Mouse (Mus musculus): ENCODE measurements around the gene Zcchc3. TPM values are rescaled to one million over a fixed set of nuclear protein-coding genes. Genes with fewer than 3 reads are reported as not detected.
"Not testable (repeated sequence)": the region's sequence is repeated elsewhere in the genome, so short reads cannot be mapped to it uniquely, and the experiment has no call there.

Gene Zcchc3
- 10 to 100 TPM in 2 of 4 experiments, 1 to 10 TPM in 2; 9.1 to 10.4 (median 9.9) TPM for total RNA-seq (2022)

DNA sequence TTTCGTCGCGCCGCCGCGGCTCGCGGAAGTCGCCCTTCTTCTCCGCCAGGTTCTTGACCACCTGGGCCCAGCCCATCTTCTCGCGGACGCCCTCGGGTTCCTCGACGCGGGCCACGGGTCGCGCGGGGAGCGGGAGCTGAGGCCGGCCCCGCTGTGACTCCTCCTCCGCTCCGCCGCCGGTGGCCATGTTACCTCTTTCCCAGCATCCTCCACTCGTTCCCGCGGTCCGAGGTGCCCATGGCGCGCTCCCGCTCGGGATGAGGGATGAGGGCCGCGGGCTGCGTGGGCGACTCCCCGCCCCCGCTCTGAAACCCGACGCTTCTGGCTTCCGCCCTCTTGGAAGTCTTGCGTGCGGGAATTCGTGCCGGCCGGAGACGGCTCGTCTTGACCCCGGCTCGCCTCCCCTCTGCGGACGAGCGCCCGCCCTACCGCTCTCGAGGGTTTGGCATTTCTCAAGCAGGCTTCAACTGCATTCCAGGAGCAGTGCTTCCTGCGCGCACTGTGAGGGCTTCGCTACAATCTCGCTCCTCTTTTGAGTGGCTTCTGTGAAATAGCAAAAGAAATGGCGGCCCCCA is at the start of gene Zcchc3:
TSS of gene Zcchc3 (minus strand) at position 437 of the 575 bp plus-strand sequence.
- peak; percentile 85 to 86 for DNase-seq (ENCODE audit: low spot score in 2 of 2)

- no peak for DNase-seq (ENCODE audit: low spot score in 2 of 2)
Observed at GRCm38 (mm10) chr2:152459241-152459640, 44.4 kb upstream of the Zcchc3 start.

DNA sequence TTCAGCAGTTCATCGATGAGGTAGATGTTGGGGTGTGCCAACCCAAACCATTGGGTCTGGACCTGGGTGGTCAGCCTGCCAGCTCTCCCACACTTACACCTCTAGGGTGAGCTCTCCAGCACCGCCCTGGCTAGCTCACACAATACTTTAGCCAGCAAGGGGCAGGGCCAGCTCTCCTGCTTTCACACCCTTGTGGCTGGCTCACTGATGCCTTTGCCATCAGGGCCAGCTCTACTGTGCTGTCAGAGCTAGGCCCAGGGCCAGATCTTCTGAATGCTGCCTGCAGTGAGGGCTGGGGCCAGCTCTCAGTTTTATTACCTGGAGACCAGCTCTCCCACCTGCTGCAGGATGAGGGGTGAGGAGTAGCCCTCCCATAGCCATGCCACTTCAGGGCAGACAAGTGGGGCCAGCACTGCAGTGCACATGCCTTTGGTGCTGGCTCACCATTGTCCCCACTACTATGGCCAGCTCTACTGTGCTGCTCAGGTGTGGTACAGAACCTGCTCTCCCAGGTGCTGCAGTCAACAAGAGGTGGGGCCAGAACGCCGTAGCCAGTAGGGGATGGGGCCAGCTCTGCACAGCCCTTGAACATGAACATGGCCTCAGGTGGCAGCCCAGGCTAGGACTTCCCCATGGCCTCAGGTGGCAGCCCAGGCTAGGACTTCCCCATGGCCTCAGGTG is 37.4 kb upstream of the Zcchc3 start:
- DNase-seq (ENCODE audit: low spot score in 2 of 2), result no peak

DNA sequence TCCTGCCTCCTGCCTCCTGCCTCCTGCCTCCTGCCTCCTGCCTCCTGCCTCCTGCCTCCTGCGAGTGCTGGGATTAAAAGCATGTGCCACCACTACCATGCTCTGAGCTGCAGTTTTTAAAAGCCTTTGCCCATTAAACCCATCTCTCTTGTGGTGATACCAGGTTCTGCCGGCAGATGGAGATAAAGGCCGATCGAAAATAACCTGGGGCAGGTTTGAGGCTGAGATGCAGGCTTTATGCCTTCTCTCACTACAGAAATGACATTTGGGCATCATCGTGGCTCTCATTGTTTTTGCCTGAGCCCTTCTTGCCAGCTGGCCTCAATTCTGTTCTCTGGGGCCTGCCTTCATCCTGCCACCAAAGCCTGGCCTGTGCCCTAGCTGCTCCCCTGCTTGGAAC is 35.4 kb upstream of the Zcchc3 start:
- peak in 1 of 2 experiments; percentile 71 for DNase-seq (ENCODE audit: low spot score in 2 of 2)

GRCm38 (mm10) chr2:152447461-152447860 is 32.6 kb upstream of the Zcchc3 start:
- DNase-seq (ENCODE audit: low spot score in 2 of 2), result no peak

DNA sequence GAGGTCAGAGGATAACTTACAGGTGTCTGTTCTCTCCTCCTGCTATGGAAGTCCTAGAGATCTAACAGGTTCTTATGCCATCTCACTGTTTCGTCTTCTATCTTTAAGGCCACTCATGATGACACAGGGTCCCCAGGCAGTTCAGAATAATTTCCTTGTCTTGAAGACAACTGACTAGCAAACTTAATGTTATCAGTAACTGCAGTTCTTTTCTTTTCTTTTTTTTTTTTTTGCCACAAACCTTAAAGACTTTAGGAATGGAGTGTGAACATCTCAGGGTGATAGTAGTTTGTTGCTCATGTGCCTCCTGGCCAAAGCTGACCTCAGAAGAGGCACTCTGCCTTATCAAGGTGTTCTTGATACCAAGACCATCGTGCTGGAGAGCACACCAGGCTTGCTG is 31.8 kb upstream of the Zcchc3 start:
- DNase-seq (ENCODE audit: low spot score in 2 of 2), result no peak

- DNase-seq (ENCODE audit: low spot score in 2 of 2), result peak in 1 of 2 experiments; percentile 49
Observed at GRCm38 (mm10) chr2:152443281-152443680, 28.5 kb upstream of the Zcchc3 start.

GRCm38 (mm10) chr2:152442322-152442721 is 27.5 kb upstream of the Zcchc3 start:
- DNase-seq (ENCODE audit: low spot score in 2 of 2), result no peak

- no peak for DNase-seq (ENCODE audit: low spot score in 2 of 2)
Observed at GRCm38 (mm10) chr2:152439833-152440232, 25.0 kb upstream of the Zcchc3 start.

DNA sequence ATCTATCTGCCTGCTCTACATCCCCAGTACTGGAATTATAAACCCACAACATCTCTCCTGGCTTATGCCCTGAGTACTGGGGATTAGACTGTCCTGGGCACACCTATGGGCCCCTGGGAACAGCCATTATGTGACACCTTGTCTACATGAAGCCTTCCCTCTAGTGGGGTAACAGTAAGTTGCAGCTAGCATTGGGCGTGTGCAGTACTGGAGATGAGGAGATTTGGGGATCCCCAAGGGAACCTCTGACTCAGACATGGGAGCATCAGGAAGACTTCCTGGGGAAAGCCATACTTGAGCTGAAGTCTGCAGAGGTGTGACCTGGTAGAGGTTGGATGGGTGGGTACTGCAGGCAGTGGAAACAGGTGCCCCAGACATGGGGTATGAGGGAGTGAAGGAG is 24.1 kb upstream of the Zcchc3 start:
- DNase-seq (ENCODE audit: low spot score in 2 of 2), result no peak

GRCm38 (mm10) chr2:152436983-152437860 is 22.4 kb upstream of the Zcchc3 start:
- DNase-seq (ENCODE audit: low spot score in 2 of 2), result peak; percentile 61 to 82

GRCm38 (mm10) chr2:152436405-152436901 is 21.6 kb upstream of the Zcchc3 start:
- DNase-seq (ENCODE audit: low spot score in 2 of 2), result no peak

DNA sequence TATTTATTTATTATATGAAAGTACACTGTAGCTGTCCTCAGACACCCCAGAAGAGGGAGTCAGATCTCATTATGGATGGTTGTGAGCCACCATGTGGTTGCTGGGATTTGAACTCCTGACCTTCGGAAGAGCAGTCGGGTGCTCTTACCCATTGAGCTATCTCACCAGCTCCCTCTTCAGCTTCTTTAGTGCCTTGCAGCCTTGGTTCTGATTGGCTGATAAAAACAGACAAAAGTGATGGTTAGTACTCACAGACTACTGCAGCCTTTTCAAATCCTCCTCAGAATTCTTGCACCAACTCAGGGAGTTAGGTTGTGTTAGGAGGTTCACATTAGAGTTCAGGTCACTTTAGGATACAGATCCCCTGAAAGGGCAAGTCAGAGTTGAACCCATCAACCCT is 13.7 kb upstream of the Zcchc3 start:
- not testable (repeated sequence) for DNase-seq (ENCODE audit: low spot score in 2 of 2)

DNA sequence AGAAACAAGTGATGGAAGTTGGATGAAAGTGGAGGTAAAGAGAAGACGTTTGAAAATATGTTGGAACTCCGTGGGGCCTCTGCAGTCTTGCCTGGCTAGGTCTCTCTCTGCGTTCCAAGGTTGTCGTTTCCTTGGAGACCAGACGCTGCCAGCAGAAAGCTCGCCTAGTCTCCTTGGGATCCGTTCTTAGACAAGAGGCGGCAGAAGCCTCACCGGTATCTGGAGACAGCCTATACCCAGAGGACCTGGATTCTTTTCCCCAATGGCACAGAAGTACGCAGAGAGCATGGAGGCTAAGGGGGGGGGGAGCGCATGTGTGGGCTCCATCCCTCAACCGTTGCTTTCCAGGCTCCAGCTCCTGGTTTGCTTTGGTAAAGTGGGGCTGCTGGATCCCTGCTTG is 12.7 kb upstream of the Zcchc3 start:
- DNase-seq (ENCODE audit: low spot score in 2 of 2), result peak in 1 of 2 experiments; percentile 28

GRCm38 (mm10) chr2:152415786-152416185 is 959 bp upstream of the Zcchc3 start:
- no peak for DNase-seq (ENCODE audit: low spot score in 2 of 2)

DNA sequence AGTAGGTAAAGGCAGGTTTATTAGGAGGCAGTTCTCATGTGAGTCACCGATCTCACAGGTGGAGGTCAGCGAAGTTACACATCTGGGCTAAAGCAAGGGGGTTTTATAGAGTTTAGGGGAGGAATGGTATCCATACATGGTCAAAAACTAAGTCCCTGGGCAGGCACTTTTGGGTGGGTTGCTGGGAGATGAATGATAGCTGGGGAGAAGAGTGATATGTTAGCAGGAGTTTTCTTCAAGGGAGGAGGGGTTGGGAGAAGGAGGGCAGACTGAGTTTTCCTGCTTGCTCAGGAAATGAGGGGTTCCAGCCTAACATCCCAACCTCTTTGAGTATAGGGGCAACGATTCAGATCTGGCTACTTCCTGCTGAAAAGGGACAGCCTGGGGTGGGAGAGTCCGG is 460 bp upstream of the Zcchc3 start, which contains the start of gene 6820408C15Rik:
TSS of gene 6820408C15Rik (plus strand) at position 301 of the 400 bp plus-strand sequence.
- no peak for DNase-seq (ENCODE audit: low spot score in 2 of 2)

DNA sequence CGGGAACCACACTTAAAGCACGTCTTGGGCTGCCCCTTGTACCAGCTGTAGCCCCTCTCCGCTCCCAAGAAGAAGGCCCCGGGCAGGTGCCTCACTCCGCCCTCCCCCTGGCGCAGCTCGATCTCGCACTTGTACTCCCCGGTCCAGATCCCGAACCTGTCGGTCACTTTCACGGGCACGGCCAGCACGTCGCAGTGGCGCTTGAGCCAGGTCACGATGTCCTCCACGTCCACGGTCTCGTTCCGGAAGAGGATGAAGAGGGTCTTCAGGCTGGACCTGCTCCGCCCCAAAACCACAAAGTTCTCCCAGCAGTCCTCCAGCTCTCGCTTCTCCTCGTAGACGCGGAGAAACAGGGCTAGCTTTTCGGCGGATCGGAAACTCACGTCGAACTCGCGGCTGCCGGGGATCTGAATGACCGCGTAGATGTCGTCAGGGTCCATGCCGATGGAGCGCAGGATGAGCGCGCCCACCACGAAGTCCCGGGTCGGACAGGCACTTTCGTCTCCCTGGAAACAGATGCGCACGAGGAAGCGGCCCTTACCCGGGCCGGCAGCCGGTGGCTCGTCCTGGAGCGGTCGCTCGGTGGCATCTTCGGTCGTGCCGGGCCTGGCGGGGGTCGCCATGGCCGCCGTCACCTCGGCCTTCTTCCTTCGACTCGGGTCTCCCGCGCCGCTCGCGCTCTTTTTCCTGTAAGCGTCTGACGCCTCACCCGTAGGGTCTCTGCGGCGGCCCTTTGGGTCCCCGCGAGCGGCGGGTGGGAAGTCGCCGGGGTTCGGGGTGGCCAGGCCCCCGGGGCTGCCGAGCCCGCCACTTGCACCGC is 852 bp downstream of the Zcchc3 start:
- DNase-seq (ENCODE audit: low spot score in 2 of 2), result peak in 1 of 2 experiments; percentile 31

- DNase-seq (ENCODE audit: low spot score in 2 of 2), result no peak
Observed at GRCm38 (mm10) chr2:152413158-152413764, 1.6 kb downstream of the Zcchc3 start.

DNA sequence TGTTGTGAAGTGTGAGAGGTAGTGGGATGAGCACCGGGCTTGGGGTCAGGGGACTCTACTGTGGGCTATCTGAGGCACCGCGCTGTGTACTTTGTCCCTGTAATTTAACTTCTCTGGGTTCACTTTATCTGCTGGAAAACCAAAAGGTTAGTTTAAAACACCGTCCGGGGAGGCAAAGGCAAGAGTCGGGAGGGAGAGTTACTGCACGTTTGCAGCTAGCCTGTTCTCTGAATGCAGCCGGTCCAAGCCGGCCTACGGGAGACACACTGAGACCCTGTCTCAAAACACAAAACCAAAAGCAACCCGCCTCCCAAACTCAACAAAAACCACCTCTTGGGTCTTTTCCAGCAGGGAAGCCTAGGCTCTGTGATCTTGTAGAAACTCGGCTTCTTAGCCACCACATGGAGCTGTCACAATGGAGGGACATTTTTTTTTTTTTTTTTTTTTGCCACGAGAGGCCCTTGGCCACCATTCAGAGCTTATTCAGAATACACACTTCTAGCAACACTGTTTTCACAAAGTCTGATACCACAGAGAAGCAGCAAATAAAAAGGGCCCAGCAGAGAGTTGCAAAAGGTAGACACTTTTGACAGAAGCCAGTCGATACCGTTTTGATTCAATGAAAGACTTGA is 2.2 kb downstream of the Zcchc3 start:
- no peak for DNase-seq (ENCODE audit: low spot score in 2 of 2)

GRCm38 (mm10) chr2:152411471-152411870 is 3.4 kb downstream of the Zcchc3 start:
- no peak for DNase-seq (ENCODE audit: low spot score in 2 of 2)
